Mouse (Mus musculus): ENCODE data around the gene C2cd5.

GRCm38 (mm10) chr6:143073476-143073875 lies 26.5 kb downstream of the C2cd5 start:
- TF ChIP-seq MYOG (IDR thresholded peaks at IDR 0.05; ENCODE audit: control insufficient read depth in 1 of 3, insufficient read depth in 1 of 3, insufficient read length in 2 of 3, low read depth in 2 of 3) (no peak), MYOD1 (IDR thresholded peaks at IDR 0.05; ENCODE audit: control insufficient read depth in 1 of 3, insufficient read length in 2 of 3, low read depth in 2 of 3) (no peak), POLR2A (IDR thresholded peaks at IDR 0.05; ENCODE audit: insufficient read length, low read depth) (no peak)
